Mouse (Mus musculus) liver, adult 2 months (tissue): ENCODE data around the gene Hoxd4. TPM values are rescaled to one million over a fixed set of nuclear protein-coding genes. Genes with fewer than 3 reads are reported as not detected.

ENCODE experiments used
- DNase-seq: peaks from one replicate; pipeline ENCODE4 v3.0.0-alpha.2; 2011; ENCODE audit warnings: low read depth, low spot score; ENCODE audit errors: extremely low read depth
- H3K27ac ChIP-seq: fragments of 200-500 bp; replicated peaks from 2 replicates; pipeline ENCODE4 v1.5.1; 2012; ENCODE audit warnings: low read depth, mild to moderate bottlenecking, control low read depth, inconsistent platforms, low read length; ENCODE audit not compliant: insufficient read depth
- H3K27me3 ChIP-seq: fragments of 200-500 bp; 2 replicates; pipeline ENCODE4 v1.6.1; 2012; ENCODE audit warnings: mild to moderate bottlenecking, moderate library complexity, low read length, inconsistent platforms; ENCODE audit not compliant: control insufficient read depth, insufficient read depth
- H3K36me3 ChIP-seq: fragments of 200-500 bp; 2 replicates; pipeline ENCODE4 v1.6.1; 2012; ENCODE audit warnings: low read length, inconsistent platforms; ENCODE audit not compliant: control insufficient read depth, insufficient read depth
- H3K4me1 ChIP-seq: fragments of 200-500 bp; 2 replicates; pipeline ENCODE4 v1.6.1; 2011; ENCODE audit warnings: low read length; ENCODE audit not compliant: control insufficient read depth, insufficient read depth
- H3K4me3 ChIP-seq: fragments of 200-500 bp; 2 replicates; pipeline ENCODE4 v1.5.1; 2011; ENCODE audit warnings: low read depth, mild to moderate bottlenecking, control low read depth, low read length, moderate library complexity; ENCODE audit not compliant: insufficient read depth
- H3K79me2 ChIP-seq: fragments of 200-500 bp; 2 replicates; pipeline ENCODE4 v1.6.1; 2012; ENCODE audit warnings: inconsistent platforms, mild to moderate bottlenecking, low read length, moderate library complexity; ENCODE audit not compliant: control insufficient read depth, insufficient read depth
- H3K9ac ChIP-seq: fragments of 200-500 bp; 2 replicates; pipeline ENCODE4 v1.6.1; 2012; ENCODE audit warnings: low read depth, mild to moderate bottlenecking, control low read depth, inconsistent platforms, low read length
- CTCF ChIP-seq: fragments of 200-500 bp; IDR thresholded peaks from 2 replicates; pipeline ENCODE4 v1.5.1; 2011; ENCODE audit warnings: low read depth, low read length, control low read depth
- POLR2A ChIP-seq: fragments of 200-500 bp; IDR thresholded peaks from 2 replicates; pipeline ENCODE4 v1.6.1; 2011; ENCODE audit warnings: low read length, control low read depth; ENCODE audit not compliant: insufficient read depth; ENCODE audit errors: extremely low read depth
- WGBS: fragments of 180-500 bp; shearing (Covaris S2); methylation state at CpG from one replicate; pipeline ENCODE4 v1.1.7; 2018; 5-methylcytosine and 5-hydroxymethylcytosine counted together
- polyA plus RNA-seq: library from polyadenylated mRNA; depleted of rRNA; stranded (reverse); fragments of >200 nt; gene quantifications from 2 replicates; pipeline ENCODE4 v1.2.3, GENCODE M21; 2012
- total RNA-seq: library from RNA; depleted of rRNA; stranded (reverse); fragments of >200 nt; gene quantifications from 2 replicates; pipeline ENCODE4 v1.2.3, GENCODE M21; 2014

The Hoxd4 gene
- total and polyA plus RNA-seq, 2 experiments: 0.05 to 0.09 TPM

GRCm38 (mm10) chr2:74694066-74694465 is 17.7 kb upstream of the Hoxd4 start:
- Histone ChIP-seq H3K79me2 (no peaks in the 10 kb centered on the region), H3K9ac (no peak overlapping the region), H3K27me3 (peaks cover 50% of the 10 kb centered on the region), H3K4me3 (no peak overlapping the region), H3K4me1 (0 out of 2 replicates have a peak, but pooled peaks cover 1% of the 10 kb centered on the region), H3K27ac (no peak overlapping the region), H3K36me3 (no peaks in the 10 kb centered on the region)
- DNase-seq: no peak
- TF ChIP-seq POLR2A (no peak), CTCF (peak; percentile 32; the same call in 1 of the 2 replicates)
- 6% methylated on average over 16 of the region's 16 CpGs for WGBS

DNA sequence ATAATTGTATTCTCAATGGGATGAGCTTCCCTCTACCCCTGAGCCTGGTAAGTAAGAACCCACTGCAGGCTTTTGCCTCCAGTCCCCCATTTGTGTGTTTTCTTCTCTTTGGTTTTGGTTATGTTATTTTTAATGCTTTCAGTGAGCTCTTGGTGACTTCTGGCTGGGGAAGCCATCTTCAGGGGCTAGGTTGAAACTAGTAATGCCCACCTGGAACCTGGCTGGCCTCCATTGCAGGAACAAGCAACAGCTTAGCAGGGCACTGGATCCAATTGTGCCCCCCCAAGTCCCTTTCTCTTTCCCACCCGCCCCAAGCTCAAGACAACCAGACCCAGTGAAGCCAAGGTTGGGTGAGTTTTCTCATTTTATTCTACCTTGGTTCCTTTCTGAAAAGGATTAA is 16.3 kb upstream of the Hoxd4 start:
- Histone ChIP-seq H3K4me3 (no peak overlapping the region), H3K9ac (no peak overlapping the region), H3K27me3 (peaks cover 55% of the 10 kb centered on the region), H3K36me3 (no peaks in the 10 kb centered on the region), H3K79me2 (no peaks in the 10 kb centered on the region), H3K4me1 (0 out of 2 replicates have a peak, but pooled peaks cover 1% of the 10 kb centered on the region), H3K27ac (no peak overlapping the region)
- TF ChIP-seq POLR2A (no peak), CTCF (no peak)
- DNase-seq: no peak
- WGBS: 10% methylated on average over 1 of the region's 1 CpGs

DNA sequence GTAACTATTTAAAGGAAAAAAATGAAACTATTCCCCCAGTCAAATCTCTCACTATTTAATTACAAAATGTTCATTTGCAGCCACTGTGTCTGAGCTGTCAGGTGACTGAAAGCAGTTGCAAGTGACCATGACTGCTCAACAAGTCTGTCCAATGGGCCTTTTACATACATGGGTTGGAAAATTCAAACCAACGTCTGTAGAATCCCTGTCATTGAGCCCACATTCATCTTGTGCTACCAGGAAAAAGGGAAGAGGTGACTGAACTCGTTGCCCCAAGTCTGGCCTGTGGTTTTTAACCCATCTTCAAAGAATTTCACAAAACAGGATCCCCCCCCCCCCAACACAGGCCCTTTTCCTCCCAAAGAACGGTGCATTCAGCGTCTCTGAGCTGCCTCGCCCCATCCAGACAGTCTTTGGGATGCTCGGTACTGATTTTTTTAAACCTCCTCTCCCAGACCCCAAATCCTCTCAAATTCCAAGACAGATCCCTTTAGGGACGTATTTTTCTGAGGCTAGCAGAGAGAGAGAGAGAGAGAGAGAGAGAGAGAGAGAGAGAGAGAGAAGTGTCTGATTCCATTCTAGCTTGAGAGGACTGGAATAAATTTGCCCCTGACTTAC is 15.8 kb upstream of the Hoxd4 start:
- H3K27ac ChIP-seq: no peak overlapping the region
- no peak overlapping the region for H3K4me3 ChIP-seq
- no peaks in the 10 kb centered on the region for H3K36me3 ChIP-seq
- H3K9ac ChIP-seq: no peak overlapping the region
- H3K27me3 ChIP-seq: peaks cover 59% of the 10 kb centered on the region
- no peak for TF ChIP-seq POLR2A
- no peak for TF ChIP-seq CTCF
- WGBS: 7% methylated on average over 7 of the region's 7 CpGs
- no peak for DNase-seq
- H3K79me2 ChIP-seq: no peaks in the 10 kb centered on the region
- 0 out of 2 replicates have a peak, but pooled peaks cover 1% of the 10 kb centered on the region for H3K4me1 ChIP-seq

DNA sequence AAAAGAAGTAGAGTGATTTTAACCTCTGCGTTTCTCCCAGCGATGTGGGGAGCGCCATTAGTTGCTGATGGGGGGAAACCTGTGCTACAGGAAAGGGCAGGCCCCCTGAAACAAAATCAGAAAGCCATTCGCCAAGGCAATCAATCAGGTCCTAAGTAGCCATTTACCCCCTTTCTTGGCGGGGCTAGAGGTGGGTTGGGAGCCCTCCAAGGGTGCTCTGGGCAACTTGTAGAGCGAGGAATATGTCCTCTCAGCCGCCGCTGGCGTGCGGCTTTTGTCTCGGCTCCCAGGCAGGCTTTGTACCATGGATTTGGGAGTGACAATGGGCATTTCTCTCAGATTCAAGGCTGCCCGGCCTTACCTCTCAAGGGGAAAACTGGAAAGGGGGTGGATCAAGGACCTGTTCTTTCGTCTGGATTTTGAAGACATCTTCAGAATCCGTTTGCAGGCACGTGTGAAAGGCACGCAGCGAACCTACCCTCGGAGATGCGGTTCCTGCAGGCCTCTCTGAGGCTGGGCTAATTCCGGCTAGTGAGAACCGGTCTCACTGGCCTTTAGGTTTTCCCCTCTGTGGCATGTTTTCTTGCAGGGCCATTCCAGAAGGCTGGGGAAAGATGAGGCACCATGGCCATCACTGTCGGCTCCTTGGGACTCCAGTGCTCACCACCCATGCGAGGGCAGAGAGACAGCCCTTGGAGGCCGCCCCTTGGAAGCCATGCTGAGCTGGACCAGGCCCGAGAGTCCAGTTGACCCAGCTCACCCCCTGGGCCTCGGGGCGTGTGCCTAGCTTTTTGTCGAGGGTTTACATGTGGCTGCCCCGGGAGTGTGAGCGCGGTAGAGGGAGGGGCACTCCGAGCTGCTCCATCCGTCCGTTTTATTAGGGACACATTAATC is 15.0 kb upstream of the Hoxd4 start:
- no peak overlapping the region for H3K4me3 ChIP-seq
- H3K27ac ChIP-seq: no peak overlapping the region
- 8% methylated on average over 34 of the region's 34 CpGs for WGBS
- H3K27me3 ChIP-seq: peaks cover 52% of the 10 kb centered on the region
- DNase-seq: no peak
- no peaks in the 10 kb centered on the region for H3K79me2 ChIP-seq
- H3K4me1 ChIP-seq: 0 out of 2 replicates have a peak, but pooled peaks cover 1% of the 10 kb centered on the region
- no peak overlapping the region for H3K9ac ChIP-seq
- TF ChIP-seq POLR2A (no peak), CTCF (no peak)
- H3K36me3 ChIP-seq: no peaks in the 10 kb centered on the region

DNA sequence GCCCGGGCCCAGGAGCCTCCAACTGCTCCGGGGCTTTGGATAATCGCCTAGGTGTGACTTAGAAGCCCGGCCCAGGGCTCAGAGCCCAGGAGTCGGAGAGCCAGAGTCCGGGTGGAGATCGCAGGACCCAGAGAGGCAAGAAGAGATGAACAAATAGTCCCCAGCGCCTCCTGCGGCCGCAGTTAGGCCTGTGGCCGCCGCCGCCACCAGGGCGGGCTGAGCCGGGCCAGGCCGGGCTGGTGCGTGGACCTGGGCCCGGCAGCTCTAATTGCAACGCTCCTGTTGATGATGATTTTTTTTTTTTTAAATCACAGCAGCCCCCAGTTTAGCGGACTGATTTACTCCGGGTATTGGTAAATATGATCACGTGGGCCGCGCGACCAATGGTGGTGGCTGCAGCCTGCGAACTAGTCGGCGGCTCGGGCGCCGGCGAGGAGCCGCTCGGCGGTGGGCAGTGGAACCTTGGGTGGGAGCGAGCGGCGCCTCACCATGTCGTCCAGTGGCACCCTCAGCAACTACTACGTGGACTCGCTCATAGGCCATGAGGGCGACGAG is 14.1 kb upstream of the Hoxd4 start, which contains the start of gene Hoxd9:
Hoxd9 (plus strand) TSS at position 161 of the 555 bp plus-strand sequence.
- Histone ChIP-seq H3K9ac (no peak within 1 kb of the TSS), H3K27me3 (peaks cover 43% of the 10 kb centered on the region), H3K4me1 (0 out of 2 replicates have a peak, but pooled peaks cover 1% of the 10 kb centered on the region), H3K79me2 (no peaks in the 10 kb centered on the region), H3K36me3 (no peaks in the 10 kb centered on the region), H3K4me3 (peak within 1 kb of the TSS; percentile 34; the same call in 1 of the 2 replicates), H3K27ac (no peak within 1 kb of the TSS)
- TF ChIP-seq POLR2A (no peak), CTCF (peak; percentile 20; the same call in 1 of the 2 replicates)
- no peak for DNase-seq
- WGBS: 2% methylated on average over 41 of the region's 43 CpGs
